Mouse (Mus musculus) cerebral cortex, adult 2 months (tissue): ENCODE results near the gene Adamtsl4.

Experiments used
- WGBS: fragments of 180-500 bp; shearing (Covaris S2); methylation state at CpG from one replicate; pipeline ENCODE4 v1.1.7; 2018; 5-methylcytosine and 5-hydroxymethylcytosine counted together

The Adamtsl4 gene

GRCm38 (mm10) chr3:95687524-95688421 is at the start of gene Adamtsl4:
TSS of gene Adamtsl4 (minus strand) at chr3:95687917.
- 3% methylated on average over 50 of the region's 50 CpGs for WGBS

DNA sequence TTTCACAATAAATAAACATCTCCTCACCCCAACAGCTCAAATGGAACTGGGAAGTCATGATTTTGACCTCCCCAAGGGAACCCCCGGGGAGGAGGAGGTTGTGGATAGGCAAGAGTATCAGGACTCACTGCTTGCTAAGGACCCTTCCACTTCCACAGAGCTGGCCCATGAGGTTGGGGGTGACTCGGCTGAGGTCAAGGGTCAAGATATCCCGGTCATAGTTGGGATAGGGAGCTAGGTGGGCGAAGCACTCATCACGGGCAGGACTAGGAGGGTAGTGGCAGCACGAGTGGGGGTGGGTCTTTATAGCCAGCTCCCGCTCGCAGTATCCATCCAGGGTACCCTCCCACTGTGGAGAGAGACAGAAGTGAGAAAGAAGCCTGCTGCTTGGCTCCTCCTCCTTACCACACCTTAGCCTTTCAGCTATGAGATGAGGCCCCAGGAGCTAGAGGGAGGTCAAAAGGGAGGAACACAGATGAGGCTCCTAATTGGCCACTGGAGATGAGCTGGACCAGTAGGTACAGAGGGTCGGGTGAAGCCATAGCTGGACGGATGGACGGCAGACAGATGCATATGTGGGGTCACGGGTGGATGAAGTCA is 47.5 kb upstream of the Adamtsl4 start:
- WGBS: 91% methylated on average over 12 of the region's 12 CpGs

GRCm38 (mm10) chr3:95734092-95734702 is 46.5 kb upstream of the Adamtsl4 start:
- WGBS: 82% methylated on average over 13 of the region's 13 CpGs

GRCm38 (mm10) chr3:95732744-95733521 is 45.2 kb upstream of the Adamtsl4 start:
- WGBS: 76% methylated on average over 11 of the region's 11 CpGs

DNA sequence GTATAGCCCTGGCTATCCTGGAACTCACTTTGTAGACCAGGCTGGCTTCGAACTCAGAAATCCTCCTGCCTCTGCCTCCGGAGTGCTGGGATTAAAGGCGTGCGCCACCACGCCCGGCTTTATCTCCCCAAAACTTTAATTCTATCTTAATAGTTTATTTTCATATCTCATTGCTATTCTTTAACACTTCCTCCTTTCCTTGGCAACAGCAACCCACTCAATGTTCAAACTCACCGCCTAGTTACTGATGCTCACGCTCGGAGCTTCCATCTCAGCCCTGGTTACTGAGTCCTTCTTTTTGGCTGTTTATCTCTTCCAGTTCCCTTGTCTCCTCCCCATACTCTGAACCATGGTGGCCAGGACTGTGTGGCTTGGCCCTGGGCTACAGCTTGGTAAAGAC is 44.6 kb upstream of the Adamtsl4 start:
- WGBS: 60% methylated on average over 9 of the region's 9 CpGs

- 80% methylated on average over 4 of the region's 4 CpGs for WGBS
Measured at GRCm38 (mm10) chr3:95731802-95732201, 44.1 kb upstream of the Adamtsl4 start.

DNA sequence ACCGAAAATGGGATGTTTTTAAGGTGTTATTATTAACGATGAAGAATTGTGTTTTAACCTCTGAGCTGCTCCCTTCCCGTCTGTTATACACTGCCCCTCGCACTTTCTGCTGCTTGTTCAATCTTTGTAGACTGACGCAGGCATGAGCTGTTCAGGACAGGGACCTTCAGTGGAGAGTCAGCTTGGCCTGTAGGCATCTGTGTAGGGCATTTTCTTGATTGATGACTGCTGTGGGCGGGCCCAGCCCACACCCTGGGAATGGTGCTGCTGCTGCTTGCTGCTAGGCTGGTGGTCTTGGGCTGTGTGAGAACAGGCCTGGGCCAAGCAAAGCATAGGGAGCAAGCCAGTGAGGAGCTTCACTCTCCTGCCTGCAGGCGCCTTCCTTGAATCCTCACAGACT is 42.7 kb upstream of the Adamtsl4 start:
- 97% methylated on average over 7 of the region's 7 CpGs for WGBS

GRCm38 (mm10) chr3:95728906-95729305 is 41.2 kb upstream of the Adamtsl4 start:
- WGBS: 82% methylated on average over 2 of the region's 2 CpGs

GRCm38 (mm10) chr3:95726696-95727358 is 39.1 kb upstream of the Adamtsl4 start:
- 63% methylated on average over 7 of the region's 7 CpGs for WGBS

DNA sequence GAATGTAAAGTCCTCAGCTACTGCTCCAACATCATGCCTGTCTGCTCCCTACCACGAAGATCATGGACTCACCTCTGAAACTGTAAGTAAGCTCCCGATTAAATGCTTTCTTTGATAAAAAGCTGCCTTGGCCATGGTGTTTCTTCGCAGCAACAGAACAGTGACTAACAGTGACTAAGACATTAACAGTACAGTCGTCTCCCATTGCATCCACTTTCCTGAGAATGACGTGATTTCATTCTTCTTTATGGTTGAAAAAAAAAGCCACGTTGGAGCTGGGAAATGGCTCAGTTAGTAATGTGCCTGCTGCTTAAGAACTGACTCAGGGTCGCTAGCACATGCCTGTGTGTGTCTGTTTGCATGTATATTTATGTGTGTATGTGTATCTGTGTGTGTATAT is 38.1 kb upstream of the Adamtsl4 start:
- WGBS: 71% methylated on average over 7 of the region's 7 CpGs

- 82% methylated on average over 3 of the region's 3 CpGs for WGBS
Measured at GRCm38 (mm10) chr3:95722386-95722785, 34.7 kb upstream of the Adamtsl4 start.

DNA sequence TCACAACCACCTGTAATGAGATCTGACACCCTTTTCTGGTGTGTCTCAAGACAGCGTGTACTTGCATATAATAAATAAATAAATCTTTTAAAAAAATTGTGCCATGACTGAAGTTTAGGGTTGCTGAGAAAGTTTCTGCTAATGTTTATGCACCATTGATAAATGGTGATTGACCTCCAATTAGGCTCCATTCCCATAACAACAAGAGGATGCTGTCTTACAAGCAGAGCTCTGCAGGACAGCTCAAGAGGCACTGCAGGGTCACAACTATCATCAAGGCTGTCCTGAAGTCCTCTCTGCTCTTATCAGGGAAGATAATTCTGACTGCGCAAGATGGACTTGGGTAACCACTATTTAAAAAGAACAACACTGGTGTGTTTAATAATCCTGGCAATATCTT is 30.4 kb upstream of the Adamtsl4 start:
- 93% methylated on average over 2 of the region's 2 CpGs for WGBS

DNA sequence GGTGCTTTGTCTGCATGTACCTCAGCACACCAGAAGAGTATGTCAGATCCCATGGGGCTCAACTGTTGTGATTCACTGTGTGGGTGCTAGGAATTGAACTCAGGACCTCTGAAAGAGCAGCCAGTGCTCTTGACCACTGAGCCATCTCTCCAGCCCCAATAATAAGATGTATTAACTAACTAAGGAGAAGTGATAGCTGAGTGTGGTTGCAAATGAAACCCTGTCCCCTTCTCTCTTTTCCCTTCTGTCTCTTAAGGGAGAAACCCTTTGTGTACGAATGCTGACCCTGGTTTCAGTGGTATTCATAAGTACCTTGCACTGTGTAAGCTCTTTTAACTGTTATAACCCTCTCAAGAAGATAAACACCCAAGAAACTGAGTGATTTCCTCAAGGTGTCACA is 28.4 kb upstream of the Adamtsl4 start:
- WGBS: 96% methylated on average over 1 of the region's 1 CpGs

- 95% methylated on average over 4 of the region's 4 CpGs for WGBS
Measured at GRCm38 (mm10) chr3:95709044-95709443, 21.3 kb upstream of the Adamtsl4 start.

DNA sequence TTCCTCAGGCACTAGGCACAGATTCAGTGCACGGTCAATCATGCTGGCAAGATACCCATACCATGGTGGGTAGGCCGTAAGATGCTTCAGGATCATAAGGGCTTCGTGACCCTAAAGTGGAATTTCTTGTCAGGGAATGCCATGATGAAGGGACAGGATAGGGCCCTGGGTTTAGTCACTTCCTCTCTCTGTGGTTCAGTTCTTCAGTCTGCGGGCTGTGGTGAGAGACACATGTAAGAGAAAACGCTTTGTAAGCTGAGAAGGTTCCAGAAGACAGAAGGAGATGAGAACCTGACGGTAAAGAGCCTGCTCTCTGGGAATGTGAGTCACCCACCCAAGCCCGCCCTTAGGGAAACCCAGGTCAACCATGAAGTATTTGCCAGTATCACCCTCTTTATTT is 19.8 kb upstream of the Adamtsl4 start:
- 95% methylated on average over 7 of the region's 7 CpGs for WGBS

GRCm38 (mm10) chr3:95706273-95706672 is 18.6 kb upstream of the Adamtsl4 start:
- WGBS: 89% methylated on average over 4 of the region's 4 CpGs

DNA sequence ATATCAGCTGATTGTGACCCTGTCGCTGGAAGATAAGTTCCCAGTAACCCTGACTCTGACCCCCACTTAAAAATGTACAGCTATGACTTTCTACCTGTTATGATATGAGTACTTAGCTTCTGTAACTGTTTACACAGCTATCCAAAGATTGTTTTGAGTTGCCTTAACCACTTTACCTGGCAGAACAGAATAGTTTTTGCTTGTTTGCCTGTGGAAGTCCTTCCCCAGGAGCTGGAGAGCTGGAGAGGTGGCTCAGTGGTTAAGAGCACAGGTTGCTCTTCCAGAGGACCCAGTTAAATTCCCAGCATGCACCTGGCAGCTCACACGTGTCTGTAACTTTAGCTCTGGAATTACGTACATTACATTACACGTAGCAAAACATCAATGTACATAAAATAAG is 16.9 kb upstream of the Adamtsl4 start:
- 90% methylated on average over 4 of the region's 4 CpGs for WGBS

DNA sequence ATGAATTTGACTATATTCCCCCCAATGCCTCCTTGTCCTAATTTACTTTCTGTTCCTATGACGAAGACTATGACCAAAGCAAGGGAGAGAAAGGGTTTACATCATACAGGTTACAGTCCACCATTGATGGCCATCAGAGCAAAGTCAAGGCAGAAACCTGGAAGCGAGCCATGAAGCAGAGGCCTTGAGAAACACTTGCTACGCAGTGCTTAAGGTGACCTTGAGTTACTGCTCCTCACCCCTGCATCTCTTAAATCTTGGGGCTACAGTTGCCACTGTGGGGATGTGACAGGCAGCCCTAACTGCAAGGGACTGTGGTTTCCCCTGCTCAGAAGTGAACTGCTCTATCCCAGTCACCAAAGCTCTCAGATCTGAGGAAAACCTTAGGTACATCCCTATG is 15.6 kb upstream of the Adamtsl4 start:
- 94% methylated on average over 3 of the region's 3 CpGs for WGBS

DNA sequence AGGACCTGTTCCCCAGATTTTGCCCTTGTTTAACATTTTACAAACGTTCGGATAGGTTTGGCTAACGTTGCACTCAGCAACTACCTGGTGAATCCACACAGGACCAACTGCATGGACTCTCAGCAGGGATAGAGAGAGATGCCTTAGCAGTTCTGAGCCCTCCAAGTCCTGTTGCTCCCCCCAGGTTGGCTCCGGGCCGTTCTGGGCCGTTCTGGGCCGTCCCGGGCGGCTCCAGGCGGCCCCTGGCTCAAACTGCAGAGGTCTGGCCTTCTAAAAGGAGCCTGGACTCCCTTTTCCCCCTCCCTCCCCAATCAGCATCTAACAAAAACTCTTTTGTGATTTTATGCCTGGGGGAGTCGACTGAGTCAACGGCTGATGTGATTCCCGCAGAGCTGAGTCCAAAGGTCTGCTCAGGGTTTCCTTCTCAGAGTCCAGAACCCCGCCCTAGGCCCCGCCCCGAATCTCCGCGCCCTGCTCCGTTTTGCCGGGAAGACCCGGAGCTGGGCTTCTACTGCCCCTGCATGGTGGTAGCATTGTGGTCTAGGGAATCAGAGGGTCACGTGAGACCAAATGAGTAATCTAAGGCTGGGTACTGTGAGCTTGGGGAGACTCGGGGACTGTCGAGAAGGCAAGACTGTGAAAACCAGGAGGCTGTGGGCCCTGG is 14.3 kb upstream of the Adamtsl4 start:
- 29% methylated on average over 24 of the region's 24 CpGs for WGBS

DNA sequence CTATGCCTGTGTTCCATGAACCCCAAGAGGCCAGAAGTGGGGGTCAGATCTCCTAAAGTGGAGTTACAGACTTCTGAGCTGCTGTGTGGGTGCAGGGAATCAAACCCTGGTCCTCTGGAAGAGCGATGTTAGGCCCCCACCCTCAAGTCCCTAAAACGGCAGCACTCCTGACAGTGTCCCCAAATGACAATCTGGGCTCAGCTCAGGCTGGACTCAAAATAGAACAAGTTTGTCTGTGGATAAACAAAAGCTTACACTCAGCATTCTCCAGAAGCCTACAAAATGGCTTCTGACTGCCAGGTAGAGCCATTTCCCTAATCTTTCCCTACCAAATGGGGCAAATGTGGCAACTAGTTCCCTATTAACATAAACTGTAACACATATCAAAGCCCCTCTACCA is 13.4 kb upstream of the Adamtsl4 start:
- WGBS: 84% methylated on average over 2 of the region's 2 CpGs

DNA sequence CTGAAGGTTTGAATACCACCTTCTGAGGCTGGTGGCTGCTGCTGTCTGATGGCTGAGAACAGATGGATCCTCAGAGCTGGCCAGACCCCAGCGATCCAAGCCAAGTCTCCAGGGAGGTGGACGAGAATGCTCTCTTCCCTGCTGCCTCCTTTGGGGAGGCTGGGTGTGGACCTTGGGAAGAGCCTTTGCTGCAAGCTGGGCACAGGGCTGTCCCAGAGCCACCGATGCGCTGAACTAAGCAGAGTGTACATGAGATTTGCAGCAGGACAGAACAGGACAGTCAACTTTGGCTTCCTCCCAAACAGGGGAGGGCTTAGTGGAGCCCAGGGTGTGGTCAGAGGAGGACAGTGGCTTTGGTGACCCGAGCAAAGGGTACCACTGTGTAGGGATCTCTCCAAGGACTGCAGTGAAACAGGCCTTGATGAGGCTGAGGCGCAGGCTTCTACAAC is 12.5 kb upstream of the Adamtsl4 start:
- WGBS: 59% methylated on average over 6 of the region's 6 CpGs
